Mouse (Mus musculus) macrophage (primary cell): ENCODE measurements around the gene Elk3. TPM values are rescaled to one million over a fixed set of nuclear protein-coding genes. Genes with fewer than 3 reads are reported as not detected.

Source experiments
- H3K27ac ChIP-seq: fragments of 350-480 bp; formaldehyde crosslinking; 2 replicates; pipeline ENCODE4 v1.9.0; 2021
- H3K36me3 ChIP-seq: fragments of 350-480 bp; formaldehyde crosslinking; 2 replicates; pipeline ENCODE4 v1.9.0; 2021; ENCODE audit errors: inconsistent target
- H3K4me3 ChIP-seq: fragments of 350-480 bp; formaldehyde crosslinking; 2 replicates; pipeline ENCODE4 v1.9.0; 2021; ENCODE audit errors: inconsistent target
- H3K79me2 ChIP-seq: fragments of 350-480 bp; formaldehyde crosslinking; 2 replicates; pipeline ENCODE4 v1.9.0; 2021; ENCODE audit errors: inconsistent target
- WGBS: methylation state at CpG from one replicate; pipeline ENCODE4 v1.1.7; 2026; ENCODE audit warnings: inconsistent platforms; ENCODE audit not compliant: missing documents; 5-methylcytosine and 5-hydroxymethylcytosine counted together
- polyA plus RNA-seq: library from polyadenylated mRNA; stranded (reverse); fragments of 250-400 nt; gene quantifications from 3 replicates; pipeline ENCODE4 v1.2.4, GENCODE M21; 2018; ENCODE audit warnings: inconsistent platforms

Elk3 gene
- polyA plus RNA-seq, 1 experiment from 2014 or later = 23.9 TPM

DNA sequence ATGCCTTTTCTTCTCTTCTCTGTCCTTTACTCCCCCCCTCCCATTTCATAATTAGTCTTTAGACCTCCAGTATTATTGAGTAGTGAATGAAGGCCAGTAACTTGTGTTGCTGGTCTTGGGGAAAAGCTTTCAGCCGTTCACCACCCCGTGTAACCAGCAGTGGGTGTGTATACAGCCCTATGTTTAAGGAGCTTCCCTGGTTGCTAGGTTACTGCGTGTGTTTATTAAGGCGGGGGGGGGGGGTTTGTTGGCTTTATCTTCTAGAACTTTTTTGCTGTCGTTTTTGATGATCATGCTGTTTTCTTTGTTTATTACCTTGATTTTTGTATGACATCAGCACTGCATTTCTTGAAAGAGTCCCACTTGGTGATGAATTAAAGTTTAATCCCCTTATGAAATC is 68.1 kb downstream of the Elk3 start:
- H3K27ac ChIP-seq = no peak overlapping the region
- H3K4me3 ChIP-seq = no peak overlapping the region
- H3K36me3 ChIP-seq = peaks cover 31% of the 10 kb centered on the region
- WGBS = 94% methylated on average over 5 of the region's 5 CpGs
- no peaks in the 10 kb centered on the region for H3K79me2 ChIP-seq

DNA sequence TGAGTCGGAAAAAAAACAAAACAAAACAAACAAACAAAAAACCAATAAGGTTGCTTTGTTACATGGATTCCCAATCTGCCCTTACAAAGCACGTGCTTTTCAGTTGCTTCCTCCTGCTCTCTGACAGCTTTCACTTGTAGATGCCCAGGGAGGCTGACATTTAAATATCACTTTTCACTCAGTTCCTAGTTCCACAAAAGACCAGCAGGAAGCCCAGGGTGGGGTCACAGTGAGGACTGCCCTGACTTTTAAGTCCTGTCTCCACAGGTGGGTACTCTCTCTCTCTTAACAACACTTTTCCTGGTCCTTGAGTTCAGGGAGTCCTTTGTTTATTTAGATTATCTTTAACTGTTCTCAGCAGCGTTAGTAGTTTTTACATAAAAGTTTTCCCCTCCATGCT is 68.7 kb downstream of the Elk3 start:
- H3K27ac ChIP-seq = no peak overlapping the region
- WGBS = 78% methylated on average over 3 of the region's 3 CpGs
- H3K36me3 ChIP-seq = peaks cover 35% of the 10 kb centered on the region
- H3K79me2 ChIP-seq = no peaks in the 10 kb centered on the region
- H3K4me3 ChIP-seq = no peak overlapping the region

DNA sequence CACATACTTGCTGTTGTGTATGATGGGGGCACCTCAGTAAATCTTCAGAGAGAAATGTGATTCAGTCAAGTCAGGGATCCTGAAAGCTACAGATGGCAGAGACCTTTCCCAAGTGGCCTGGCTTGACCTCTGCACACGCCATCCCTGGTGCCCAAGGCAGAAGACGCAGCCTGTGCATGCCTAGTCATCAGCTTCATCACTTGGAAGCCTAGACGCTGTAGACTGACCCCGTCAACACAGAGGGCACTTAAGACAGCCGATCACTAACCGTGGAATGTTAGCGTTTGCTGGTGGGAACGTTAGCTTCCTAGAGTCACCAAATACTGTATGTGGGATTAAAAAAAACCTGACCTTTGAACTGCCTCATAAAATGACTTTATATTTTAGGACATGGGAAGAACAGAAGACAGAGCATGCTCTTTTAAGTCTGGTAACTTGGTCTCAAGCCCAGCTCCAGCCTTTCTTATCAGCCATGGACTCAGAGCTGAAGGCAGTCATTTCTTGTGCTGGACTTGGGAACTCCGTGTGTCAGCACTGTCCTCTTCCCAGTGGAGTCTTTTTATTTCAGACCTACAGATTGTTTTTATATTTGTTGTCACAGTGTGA is 71.6 kb downstream of the Elk3 start:
- 96% methylated on average over 9 of the region's 9 CpGs for WGBS
- no peak overlapping the region for H3K27ac ChIP-seq
- no peak overlapping the region for H3K4me3 ChIP-seq
- H3K36me3 ChIP-seq = peaks cover 51% of the 10 kb centered on the region
- H3K79me2 ChIP-seq = no peaks in the 10 kb centered on the region

DNA sequence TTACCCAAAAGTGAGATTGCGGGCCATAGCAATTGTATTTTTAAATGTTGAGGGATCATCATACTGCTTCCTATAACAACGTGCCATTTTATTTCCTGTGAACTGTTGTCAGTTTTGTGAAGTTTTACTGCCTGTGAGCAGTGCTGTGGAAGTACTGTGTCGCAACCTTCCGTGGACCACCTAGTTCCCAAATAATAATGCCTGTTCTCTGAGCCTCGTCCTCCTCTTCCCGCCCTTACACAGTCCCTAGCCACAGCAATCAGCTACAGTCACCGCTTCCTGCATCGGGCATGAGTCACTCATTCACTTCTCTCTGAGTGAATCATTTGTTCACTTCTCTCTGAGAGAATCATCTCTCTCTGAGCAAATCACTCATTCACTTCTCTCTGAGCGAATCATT is 76.2 kb downstream of the Elk3 start:
- 41% methylated on average over 9 of the region's 9 CpGs for WGBS
- H3K27ac ChIP-seq = no peak overlapping the region
- H3K36me3 ChIP-seq = peaks cover 58% of the 10 kb centered on the region
- no peaks in the 10 kb centered on the region for H3K79me2 ChIP-seq
- H3K4me3 ChIP-seq = no peak overlapping the region

DNA sequence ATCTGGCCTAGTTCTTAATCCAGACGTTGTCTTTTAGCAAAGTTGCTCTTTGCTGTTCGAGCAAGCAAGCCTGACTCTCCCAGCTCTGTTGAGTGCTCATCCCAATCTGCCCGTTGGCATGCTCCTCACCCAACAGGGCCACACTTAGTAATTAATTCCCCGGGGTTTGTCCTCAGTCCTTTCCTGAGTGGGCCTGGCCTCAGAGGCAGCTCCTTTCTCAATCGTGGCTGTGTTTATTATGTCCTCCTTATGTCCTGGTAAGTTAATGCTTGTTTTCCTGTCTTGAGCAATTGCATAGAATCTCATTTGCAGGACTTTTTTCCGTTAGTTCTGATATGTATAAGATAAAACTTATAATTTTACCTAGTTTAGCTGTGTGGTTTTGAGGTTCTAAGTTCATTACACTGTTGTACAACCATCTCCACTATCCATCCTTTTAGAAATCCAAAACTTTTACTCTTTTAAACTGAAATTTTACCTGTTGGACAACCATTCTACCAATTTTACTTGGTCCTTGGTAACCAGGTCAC is 77.2 kb downstream of the Elk3 start:
- Histone ChIP-seq H3K79me2 (no peaks in the 10 kb centered on the region), H3K27ac (no peak overlapping the region), H3K4me3 (no peak overlapping the region), H3K36me3 (peaks cover 49% of the 10 kb centered on the region)
- WGBS = 62% methylated on average over 6 of the region's 6 CpGs

DNA sequence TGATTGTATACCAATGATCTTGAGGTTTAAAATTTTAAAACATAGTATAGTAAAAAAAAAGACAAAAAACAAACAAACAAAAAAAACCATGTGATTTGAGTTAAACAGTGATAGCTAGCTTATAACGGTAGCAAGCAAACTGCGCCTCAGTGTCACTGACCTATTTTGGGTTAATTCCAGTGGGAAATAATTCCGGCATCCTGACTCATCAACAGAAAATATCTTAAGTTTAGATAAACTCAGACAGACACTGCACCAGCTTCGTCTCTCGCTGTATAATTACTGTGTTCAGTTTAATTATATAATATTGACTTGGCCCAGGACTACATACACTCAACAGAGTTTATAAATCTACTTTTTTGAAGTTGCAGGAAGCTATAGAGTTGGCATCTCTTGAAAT is 79.0 kb downstream of the Elk3 start:
- Histone ChIP-seq H3K79me2 (no peaks in the 10 kb centered on the region), H3K36me3 (peaks cover 31% of the 10 kb centered on the region), H3K4me3 (no peak overlapping the region), H3K27ac (no peak overlapping the region)
- WGBS = 98% methylated on average over 5 of the region's 5 CpGs

DNA sequence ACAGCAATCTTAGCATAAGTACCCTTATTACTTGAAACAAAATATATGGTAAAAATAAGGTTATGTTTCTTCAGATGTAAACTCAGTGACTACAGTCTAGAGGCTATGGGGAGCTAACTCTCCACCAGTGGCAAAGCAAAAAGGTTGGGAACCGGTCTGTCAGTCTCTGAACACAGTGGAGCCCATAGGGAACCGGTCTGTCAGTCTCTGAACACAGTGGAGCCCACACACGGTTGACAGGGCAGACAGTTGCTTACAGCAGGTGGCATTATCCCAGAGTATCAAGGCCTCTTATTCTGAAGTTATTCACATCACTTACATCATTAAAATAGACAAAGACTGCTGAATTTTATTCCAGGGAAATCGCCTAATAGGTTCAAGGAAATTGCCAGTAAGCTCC is 79.4 kb downstream of the Elk3 start:
- WGBS = 91% methylated on average over 4 of the region's 4 CpGs
- Histone ChIP-seq H3K4me3 (no peak overlapping the region), H3K27ac (no peak overlapping the region), H3K79me2 (no peaks in the 10 kb centered on the region), H3K36me3 (peaks cover 31% of the 10 kb centered on the region)

DNA sequence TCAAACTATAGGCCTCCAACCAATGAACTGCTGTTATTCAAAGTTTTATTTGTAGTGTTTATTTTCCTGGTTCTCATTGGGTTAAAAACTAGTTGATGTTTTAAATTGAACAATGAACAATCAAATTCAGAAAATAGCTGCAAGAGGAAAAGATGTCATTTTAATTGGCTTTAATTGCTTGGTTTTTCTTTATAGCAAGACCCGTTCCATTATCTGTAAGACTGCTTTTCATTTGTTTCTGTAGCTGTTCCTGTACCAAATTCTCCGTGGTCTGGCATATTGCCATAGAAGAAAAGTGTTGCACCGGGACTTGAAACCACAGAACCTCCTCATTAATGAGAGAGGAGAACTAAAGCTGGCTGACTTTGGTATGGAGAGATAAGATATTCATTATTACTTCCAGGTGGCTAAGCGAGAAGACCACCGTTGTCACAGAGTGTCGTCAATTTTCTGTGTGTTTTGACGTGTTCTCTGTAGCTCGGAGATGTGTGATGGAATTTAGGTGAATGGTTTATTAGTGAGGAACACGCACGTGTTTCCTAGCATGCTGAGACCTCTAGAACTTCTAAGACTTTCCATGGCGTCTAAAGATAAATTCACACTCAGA is 82.4 kb downstream of the Elk3 start:
- H3K79me2 ChIP-seq = no peaks in the 10 kb centered on the region
- H3K4me3 ChIP-seq = no peak overlapping the region
- H3K36me3 ChIP-seq = peaks cover 15% of the 10 kb centered on the region; the same call in 1 of the 2 replicates
- no peak overlapping the region for H3K27ac ChIP-seq
- WGBS = 28% methylated on average over 11 of the region's 11 CpGs

DNA sequence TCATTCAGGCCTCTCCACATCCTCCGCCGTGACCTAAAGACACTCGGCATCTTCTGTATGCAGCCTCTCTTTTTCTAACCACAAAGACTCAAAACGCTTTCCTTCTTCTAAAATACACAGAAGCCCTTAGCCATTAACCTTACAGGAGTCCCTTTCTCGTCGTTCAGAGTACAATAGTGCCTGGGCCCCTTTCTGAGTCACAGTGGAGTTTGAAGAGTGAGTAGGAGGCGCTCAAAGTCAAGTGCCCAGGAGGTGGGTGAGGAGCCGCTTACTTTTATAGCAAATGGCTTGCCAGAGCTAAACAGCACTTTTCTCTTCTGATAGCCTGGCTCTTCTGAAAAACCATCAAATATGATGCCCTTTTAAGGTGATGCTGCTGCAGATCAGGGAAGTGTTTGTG is 83.0 kb downstream of the Elk3 start:
- WGBS = 58% methylated on average over 8 of the region's 8 CpGs
- Histone ChIP-seq H3K79me2 (no peaks in the 10 kb centered on the region), H3K36me3 (peaks cover 14% of the 10 kb centered on the region; the same call in 1 of the 2 replicates), H3K27ac (no peak overlapping the region), H3K4me3 (no peak overlapping the region)

DNA sequence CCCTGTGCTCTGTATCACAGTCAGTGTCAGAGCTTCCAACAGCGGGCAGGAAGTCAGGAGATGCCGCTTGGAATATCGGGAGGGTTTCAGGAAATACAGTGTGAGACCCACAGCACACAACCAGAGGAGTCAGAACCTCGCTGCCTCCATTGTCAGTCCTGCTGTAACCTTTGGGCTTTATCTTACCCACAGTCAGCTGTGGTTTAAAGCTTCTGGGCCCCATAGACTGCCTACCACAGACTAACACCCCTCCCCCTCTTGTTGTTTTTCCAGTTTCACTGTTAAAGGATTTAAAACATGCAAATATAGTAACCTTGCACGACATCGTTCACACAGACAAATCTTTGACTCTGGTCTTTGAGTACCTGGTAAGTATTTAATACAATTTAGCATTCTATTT is 85.2 kb downstream of the Elk3 start:
- Histone ChIP-seq H3K36me3 (0 out of 2 replicates have a peak, but pooled peaks cover 6% of the 10 kb centered on the region), H3K27ac (no peak overlapping the region), H3K4me3 (no peak overlapping the region), H3K79me2 (no peaks in the 10 kb centered on the region)
- 88% methylated on average over 6 of the region's 6 CpGs for WGBS

DNA sequence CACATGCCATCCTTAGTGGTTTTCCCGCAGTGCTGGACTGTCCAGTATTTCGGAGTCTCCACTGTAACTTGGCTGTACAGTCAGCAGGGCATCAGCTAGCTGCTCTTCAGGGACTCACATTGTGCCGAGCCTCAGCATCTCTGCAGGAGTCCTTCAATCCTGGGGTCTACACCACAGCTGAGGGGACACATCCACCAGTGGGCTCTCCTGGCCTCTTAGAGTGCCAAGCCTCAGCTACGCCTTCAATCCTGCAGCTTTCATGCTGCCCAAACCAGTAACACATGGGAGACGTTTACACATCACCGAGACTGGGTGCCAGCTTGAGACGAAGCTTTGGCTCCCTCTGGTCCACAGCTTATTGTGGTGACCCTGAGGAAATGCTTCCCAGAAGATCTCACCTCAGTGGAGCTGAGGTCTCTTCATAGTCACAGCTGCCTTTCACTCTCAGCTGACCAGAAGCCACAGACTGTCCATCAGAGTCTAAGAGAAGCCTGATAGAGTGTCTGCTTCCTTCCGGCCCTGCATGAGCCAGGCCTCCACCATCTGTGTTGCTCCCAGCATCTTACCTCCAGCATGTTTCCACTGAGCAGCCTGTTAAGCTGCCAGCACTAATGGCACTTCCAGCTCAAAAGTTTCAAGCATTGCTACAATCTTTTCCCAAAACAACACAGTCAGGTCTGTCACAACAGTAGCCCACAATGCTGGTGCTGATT is 95.7 kb downstream of the Elk3 start:
- Histone ChIP-seq H3K27ac (no peak overlapping the region), H3K4me3 (no peak overlapping the region), H3K36me3 (peaks cover 57% of the 10 kb centered on the region), H3K79me2 (peaks cover 6% of the 10 kb centered on the region; the same call in 1 of the 2 replicates)
- 91% methylated on average over 8 of the region's 8 CpGs for WGBS

DNA sequence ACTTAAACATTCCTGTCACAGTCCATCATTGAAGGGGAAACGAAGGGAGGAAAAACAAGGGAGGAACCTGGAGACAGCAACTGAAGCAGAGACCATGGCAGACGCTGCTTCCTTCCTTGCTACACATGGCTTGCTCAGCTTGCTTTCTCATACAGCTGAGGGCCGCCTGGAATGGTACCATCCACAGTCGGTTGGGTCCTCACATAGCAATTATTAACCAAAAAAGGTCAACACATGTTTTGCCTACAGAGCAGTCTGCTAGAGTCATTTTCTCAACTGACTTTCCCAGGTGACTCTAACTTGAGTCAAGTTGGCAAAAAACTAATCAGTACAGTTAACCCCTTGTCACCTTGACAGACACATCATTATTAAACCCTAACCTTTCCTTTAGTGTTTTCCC is 96.7 kb downstream of the Elk3 start:
- H3K27ac ChIP-seq = no peak overlapping the region
- 77% methylated on average over 4 of the region's 4 CpGs for WGBS
- H3K36me3 ChIP-seq = peaks cover 52% of the 10 kb centered on the region
- peaks cover 15% of the 10 kb centered on the region; the same call in 1 of the 2 replicates for H3K79me2 ChIP-seq
- no peak overlapping the region for H3K4me3 ChIP-seq

DNA sequence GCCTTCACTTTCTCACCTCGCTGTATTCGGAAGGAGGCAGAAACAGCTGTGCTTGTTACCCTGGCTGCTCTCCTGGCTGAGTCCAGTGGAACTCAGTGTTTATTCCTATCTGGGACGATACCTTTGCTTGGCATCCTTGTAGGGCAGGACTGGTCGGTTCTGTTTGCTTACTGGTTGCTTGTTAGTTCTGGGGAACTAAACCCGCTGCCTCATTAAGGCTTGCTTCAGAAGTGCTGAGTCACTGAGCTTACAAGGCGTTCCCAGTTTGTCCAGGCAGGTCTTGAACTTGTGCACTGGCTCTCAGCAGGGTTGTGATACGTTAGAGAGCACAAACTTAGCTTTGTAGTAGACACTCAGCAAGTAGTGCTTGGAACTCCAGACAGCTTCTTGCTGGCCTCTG is 97.6 kb downstream of the Elk3 start:
- WGBS = 79% methylated on average over 7 of the region's 7 CpGs
- Histone ChIP-seq H3K4me3 (no peak overlapping the region), H3K79me2 (peaks cover 25% of the 10 kb centered on the region), H3K36me3 (peaks cover 44% of the 10 kb centered on the region), H3K27ac (no peak overlapping the region)

DNA sequence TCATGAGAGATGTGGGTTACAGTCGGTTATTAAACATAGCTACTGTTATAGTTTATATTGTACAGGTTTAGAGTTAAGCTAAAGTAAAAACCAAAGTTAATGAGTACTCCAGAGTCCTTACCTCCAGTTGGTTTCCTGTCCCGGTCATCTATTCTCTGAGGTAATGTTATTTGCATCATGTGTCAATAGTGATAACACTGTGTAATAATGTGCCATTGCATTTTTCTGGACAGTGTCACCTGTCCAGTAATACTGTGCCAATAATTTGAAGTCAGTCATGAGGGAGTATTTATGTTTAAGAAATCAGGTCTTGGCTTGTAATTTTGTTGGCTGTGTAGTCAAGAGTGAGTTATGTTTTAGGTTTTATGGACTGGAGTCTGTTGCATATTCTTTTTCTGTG is 98.2 kb downstream of the Elk3 start:
- H3K4me3 ChIP-seq = no peak overlapping the region
- peaks cover 31% of the 10 kb centered on the region for H3K79me2 ChIP-seq
- H3K36me3 ChIP-seq = peaks cover 37% of the 10 kb centered on the region
- 91% methylated on average over 2 of the region's 2 CpGs for WGBS
- no peak overlapping the region for H3K27ac ChIP-seq

DNA sequence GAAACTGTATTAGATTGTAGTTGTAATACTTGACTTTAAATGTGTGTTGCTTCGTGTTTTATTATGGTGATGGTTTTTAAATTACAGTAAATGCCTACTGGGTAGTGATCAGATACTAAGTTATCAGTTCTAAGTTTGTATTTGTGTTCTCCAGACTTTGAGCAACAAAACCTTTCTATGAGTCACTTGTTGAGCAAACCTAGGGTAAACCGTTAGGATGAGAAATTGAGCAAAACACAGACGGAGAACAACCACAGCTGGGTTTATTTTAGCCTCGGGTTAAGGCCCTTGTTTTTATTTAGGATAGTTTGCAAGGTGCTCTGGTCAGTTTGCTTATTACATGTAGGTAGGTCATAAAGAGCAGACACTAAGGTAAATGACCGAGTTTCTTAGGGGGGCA is 103.8 kb downstream of the Elk3 start:
- 35% methylated on average over 4 of the region's 5 CpGs for WGBS
- 0 out of 2 replicates have a peak, but pooled peaks cover 5% of the 10 kb centered on the region for H3K36me3 ChIP-seq
- no peak overlapping the region for H3K27ac ChIP-seq
- H3K79me2 ChIP-seq = peaks cover 86% of the 10 kb centered on the region
- H3K4me3 ChIP-seq = no peak overlapping the region
